Mouse (Mus musculus): ENCODE measurements around the gene Gm49369.

- TF ChIP-seq CTCF (IDR thresholded peaks at IDR 0.05; ENCODE audit: low read depth), result no peak
- no peak for TF ChIP-seq EP300 (IDR thresholded peaks at IDR 0.05; ENCODE audit: low read depth)
These were observed 33.8 kb upstream of the Gm49369 start for GRCm38 (mm10) chr7:142416225-142416624.
